Mouse (Mus musculus) heart, embryonic 14.5 days (tissue): ENCODE results near the gene Lce1g. TPM values are rescaled to one million over a fixed set of nuclear protein-coding genes. Genes with fewer than 3 reads are reported as not detected.

ENCODE experiments used
- ATAC-seq: fragments of 200-750 bp; cut with Nextera tagmentation; 2 replicates; pipeline ENCODE4 v1.8.0; 2017; ENCODE audit warnings: low read depth, moderate TSS enrichment; ENCODE audit not compliant: insufficient number of reproducible peaks, insufficient read depth, low FRiP score
- H3K27ac ChIP-seq, 2 experiments: fragments of 200-500 bp in 1 of 2; fragments of 300-500 bp in 1 of 2; sonication (generic) in 1 of 2; replicated peaks in 1 of 2; 2 replicates each; pipeline ENCODE4 v1.5.1; 2012 to 2014; ENCODE audit warnings: low read depth in 2 of 2, low read length in 2 of 2, control low read depth in 1 of 2, mild to moderate bottlenecking in 1 of 2, mixed read lengths in 1 of 2; ENCODE audit not compliant: control insufficient read depth in 1 of 2, insufficient read depth in 1 of 2
- H3K27me3 ChIP-seq: fragments of 300-500 bp; sonication (generic); 2 replicates; pipeline ENCODE4 v1.6.1; 2014; ENCODE audit warnings: mild to moderate bottlenecking, low read length, control low read depth; ENCODE audit not compliant: control insufficient read depth, insufficient read depth
- H3K36me3 ChIP-seq: fragments of 300-500 bp; sonication (generic); 2 replicates; pipeline ENCODE4 v1.6.1; 2014; ENCODE audit warnings: mild to moderate bottlenecking, control low read depth, low read length, mixed read lengths; ENCODE audit not compliant: control insufficient read depth, insufficient read depth
- H3K4me1 ChIP-seq, 2 experiments: fragments of 200-500 bp in 1 of 2; fragments of 300-500 bp in 1 of 2; sonication (generic) in 1 of 2; 2 replicates each; pipeline ENCODE4 v1.6.1; 2012 to 2014; ENCODE audit warnings: low read length in 2 of 2, control low read depth in 1 of 2, mixed read lengths in 1 of 2; ENCODE audit not compliant: control insufficient read depth in 2 of 2, insufficient read depth in 2 of 2
- H3K4me2 ChIP-seq: fragments of 300-500 bp; sonication (generic); 2 replicates; pipeline ENCODE4 v1.6.1; 2014; ENCODE audit warnings: mild to moderate bottlenecking, low read length
- H3K4me3 ChIP-seq, 2 experiments: fragments of 200-500 bp in 1 of 2; fragments of 300-500 bp in 1 of 2; sonication (generic) in 1 of 2; 2 replicates each; pipeline ENCODE4 v1.5.1; 2012 to 2014; ENCODE audit warnings: low read length in 2 of 2, mild to moderate bottlenecking in 2 of 2, control low read depth in 1 of 2, low read depth in 1 of 2, moderate library complexity in 1 of 2; ENCODE audit not compliant: control insufficient read depth in 1 of 2, insufficient read depth in 1 of 2
- H3K9ac ChIP-seq: fragments of 300-500 bp; sonication (generic); 2 replicates; pipeline ENCODE4 v1.6.1; 2014; ENCODE audit warnings: mild to moderate bottlenecking, low read length
- H3K9me3 ChIP-seq: fragments of 300-500 bp; sonication (generic); 2 replicates; pipeline ENCODE4 v1.6.1; 2016; ENCODE audit warnings: low read length, control low read depth; ENCODE audit not compliant: control insufficient read depth
- WGBS: fragments of 180-500 bp; shearing (Covaris S2); extraction: QIAGEN DNeasy Blood & Tissue Kit; methylation state at CpG from one replicate; pipeline ENCODE4 v1.1.7; 2014; 5-methylcytosine and 5-hydroxymethylcytosine counted together
- polyA plus RNA-seq: library from polyadenylated mRNA; unstranded; fragments of >200 nt; fragmentation: Nextera tagmentation; extraction: Ambion mirVana; gene quantifications from 2 replicates; pipeline ENCODE4 v1.2.1, GENCODE M21; 2014

Lce1g gene
- polyA plus RNA-seq, 1 experiment from 2014 or later = not detected

DNA sequence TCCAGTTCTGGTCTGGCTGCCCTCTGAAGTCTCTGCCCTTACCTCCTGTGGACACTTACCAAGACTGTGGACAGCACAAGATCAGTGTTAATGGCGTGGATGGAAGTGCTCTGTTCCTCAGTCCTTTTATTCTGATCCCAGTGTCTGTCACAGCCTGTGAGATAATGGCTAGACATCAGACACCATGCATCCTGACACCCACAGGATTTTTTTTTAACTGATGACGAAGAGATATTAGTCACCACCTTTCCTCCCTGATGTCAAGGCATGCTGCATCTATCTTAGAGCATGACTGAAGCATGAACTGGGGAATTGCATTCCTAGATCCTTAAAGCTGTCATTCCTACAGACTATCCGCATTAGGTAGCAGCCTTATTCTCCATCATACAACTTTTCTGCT is 31.9 kb downstream of the Lce1g start, which contains the start of gene Lce1f:
TSS of gene Lce1f (minus strand) at position 101 of the 400 bp plus-strand sequence.
- H3K4me3 ChIP-seq = no peak within 1 kb of the TSS
- H3K9ac ChIP-seq = no peak within 1 kb of the TSS
- WGBS = 70% methylated on average over 3 of the region's 3 CpGs
- no peaks in the 10 kb centered on the region for H3K27me3 ChIP-seq
- no peaks in the 10 kb centered on the region for H3K9me3 ChIP-seq
- H3K36me3 ChIP-seq = no peaks in the 10 kb centered on the region
- no peaks in the 10 kb centered on the region for H3K4me1 ChIP-seq
- no peak for ATAC-seq
- H3K4me2 ChIP-seq = no peak within 1 kb of the TSS
- no peak within 1 kb of the TSS for H3K27ac ChIP-seq

DNA sequence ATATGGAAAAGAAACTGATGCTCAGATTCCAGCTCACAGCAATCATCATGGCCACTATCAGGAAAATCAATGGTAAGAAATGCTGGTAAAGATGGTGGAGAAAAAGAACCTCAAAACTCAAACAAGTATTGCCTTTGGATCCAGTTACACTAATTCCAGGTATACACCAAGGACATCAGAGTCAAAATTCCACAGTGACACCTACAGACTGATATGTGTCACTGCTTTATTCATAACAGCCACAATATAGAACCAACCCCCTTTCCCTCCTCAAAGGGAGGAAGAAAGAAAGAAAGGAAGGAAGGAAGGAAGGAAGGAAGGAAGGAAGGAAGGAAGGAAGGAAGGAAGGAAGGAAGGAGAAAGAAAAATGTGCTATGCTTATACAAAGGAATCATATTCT is 37.0 kb downstream of the Lce1g start:
- H3K9me3 ChIP-seq = no peaks in the 10 kb centered on the region
- no peaks in the 10 kb centered on the region for H3K27me3 ChIP-seq
- no peak overlapping the region for H3K4me2 ChIP-seq
- H3K36me3 ChIP-seq = no peaks in the 10 kb centered on the region
- no peaks in the 10 kb centered on the region for H3K4me1 ChIP-seq
- no peak overlapping the region for H3K9ac ChIP-seq
- no peak overlapping the region for H3K27ac ChIP-seq
- no peak overlapping the region for H3K4me3 ChIP-seq
- ATAC-seq = no peak

DNA sequence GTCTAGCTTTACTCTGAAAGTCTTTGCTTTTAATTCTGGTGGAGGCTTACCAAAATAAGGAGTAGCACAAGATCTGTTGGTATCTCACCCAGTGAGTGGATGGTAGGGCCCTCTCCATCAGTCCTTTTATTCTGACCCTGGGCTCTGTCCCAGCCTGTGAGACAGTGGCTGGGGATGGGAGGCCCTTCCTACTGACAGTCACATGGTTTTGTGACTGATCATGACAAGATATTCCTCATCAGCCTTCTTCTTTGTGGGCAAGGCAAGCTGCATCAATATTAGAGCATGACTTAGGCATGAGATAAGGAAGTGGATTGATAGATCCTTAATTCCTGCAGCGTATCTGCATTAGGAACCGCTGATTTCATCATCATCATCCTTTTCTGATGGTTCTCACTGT is 43.2 kb downstream of the Lce1g start, which contains the start of gene Lce1e:
TSS of gene Lce1e (minus strand) at position 101 of the 400 bp plus-strand sequence.
- H3K9me3 ChIP-seq = no peaks in the 10 kb centered on the region
- no peak for ATAC-seq
- H3K4me1 ChIP-seq = no peaks in the 10 kb centered on the region
- H3K36me3 ChIP-seq = no peaks in the 10 kb centered on the region
- no peaks in the 10 kb centered on the region for H3K27me3 ChIP-seq
- WGBS = 72% methylated on average over 2 of the region's 2 CpGs
- H3K27ac ChIP-seq = no peak within 1 kb of the TSS
- no peak within 1 kb of the TSS for H3K9ac ChIP-seq
- no peak within 1 kb of the TSS for H3K4me3 ChIP-seq
- no peak within 1 kb of the TSS for H3K4me2 ChIP-seq

Other genes starting within 250 kb of the Lce1g start
- not detected in 2 replicates for gene 2310046K23Rik, start 217.8 kb downstream of the Lce1g start, polyA plus RNA-seq
- not detected in 2 replicates for gene Ivl, start 178.6 kb downstream of the Lce1g start, polyA plus RNA-seq
- gene Smcp, start 163.3 kb downstream of the Lce1g start, polyA plus RNA-seq = not detected in 2 replicates
- gene 2210017I01Rik, start 144.8 kb downstream of the Lce1g start, polyA plus RNA-seq = not detected in 2 replicates
- gene Lce6a, start 130.7 kb downstream of the Lce1g start, polyA plus RNA-seq = not detected in 2 replicates
- not detected in 2 replicates for gene Lce1a1, start 104.0 kb downstream of the Lce1g start, polyA plus RNA-seq
- not detected in 2 replicates for gene Lce1b, start 95.4 kb downstream of the Lce1g start, polyA plus RNA-seq
- not detected in 2 replicates for gene Lce1a2, start 82.0 kb downstream of the Lce1g start, polyA plus RNA-seq
- gene Lce1c, start 73.1 kb downstream of the Lce1g start, polyA plus RNA-seq = not detected in 2 replicates
- not detected in 2 replicates for gene Lce1d, start 65.1 kb downstream of the Lce1g start, polyA plus RNA-seq
- gene Lce1e, start 43.3 kb downstream of the Lce1g start, polyA plus RNA-seq = not detected in 2 replicates
- not detected in 2 replicates for gene Lce1f, start 32.0 kb downstream of the Lce1g start, polyA plus RNA-seq
- gene Gm38119, start 13.2 kb downstream of the Lce1g start, polyA plus RNA-seq = not detected in 2 replicates
- not detected in 2 replicates for gene Lce1h, start 12.7 kb upstream of the Lce1g start, polyA plus RNA-seq
- not detected in 2 replicates for gene Lce1i, start 26.6 kb upstream of the Lce1g start, polyA plus RNA-seq
- gene Lce1j, start 38.2 kb upstream of the Lce1g start, polyA plus RNA-seq = not detected in 2 replicates
- gene Lce1k, start 55.6 kb upstream of the Lce1g start, polyA plus RNA-seq = not detected in 2 replicates
- gene Kprp, start 74.9 kb upstream of the Lce1g start, polyA plus RNA-seq = not detected in 2 replicates
- gene Lce1l, start 98.9 kb upstream of the Lce1g start, polyA plus RNA-seq = not detected in 2 replicates
- not detected in 2 replicates for gene 2310050C09Rik, start 117.9 kb upstream of the Lce1g start, polyA plus RNA-seq
- not detected in 2 replicates for gene Lce3a, start 173.9 kb upstream of the Lce1g start, polyA plus RNA-seq
- gene Lce3b, start 180.6 kb upstream of the Lce1g start, polyA plus RNA-seq = not detected in 2 replicates
- not detected in 2 replicates for gene Lce3c, start 192.1 kb upstream of the Lce1g start, polyA plus RNA-seq
- gene Lce3d, start 205.1 kb upstream of the Lce1g start, polyA plus RNA-seq = not detected in 2 replicates
- gene Lce3e, start 214.7 kb upstream of the Lce1g start, polyA plus RNA-seq = not detected in 2 replicates
- not detected in 2 replicates for gene Lce3f, start 239.9 kb upstream of the Lce1g start, polyA plus RNA-seq